Mouse (Mus musculus) olfactory bulb, adult 2 months (tissue): ENCODE data around the gene Ubox5.
"Not testable (repeated sequence)": the region's sequence is repeated elsewhere in the genome, so short reads cannot be mapped to it uniquely, and the experiment has no call there.

Experiments
- CTCF ChIP-seq: fragments of 200-500 bp; IDR thresholded peaks from 2 replicates; pipeline ENCODE4 v1.5.1; 2012; ENCODE audit warnings: low read depth, mild to moderate bottlenecking, low read length, moderate library complexity; ENCODE audit not compliant: insufficient read depth
- POLR2A ChIP-seq: fragments of 200-500 bp; IDR thresholded peaks from 2 replicates; pipeline ENCODE4 v1.6.1; 2012; ENCODE audit warnings: mild to moderate bottlenecking, low read depth, low read length, moderate library complexity; ENCODE audit not compliant: insufficient read depth

DNA sequence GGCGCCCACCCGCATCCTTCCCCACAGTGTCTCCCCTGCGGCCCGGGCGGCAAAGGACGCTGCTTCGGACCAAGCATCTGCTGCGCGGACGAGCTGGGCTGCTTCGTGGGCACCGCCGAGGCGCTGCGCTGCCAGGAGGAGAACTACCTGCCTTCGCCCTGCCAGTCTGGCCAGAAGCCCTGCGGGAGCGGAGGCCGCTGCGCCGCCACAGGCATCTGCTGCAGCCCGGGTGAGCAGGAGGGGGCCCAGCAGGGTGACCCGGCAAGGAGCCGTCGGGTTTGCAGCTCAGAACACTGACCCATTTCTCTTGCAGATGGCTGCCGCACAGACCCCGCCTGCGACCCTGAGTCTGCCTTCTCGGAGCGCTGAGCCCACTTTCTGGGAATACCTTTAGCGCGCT, 53.3 kb downstream of the Ubox5 start:
- TF ChIP-seq CTCF, POLR2A: not testable (repeated sequence)
